Mouse (Mus musculus): ENCODE results near the gene Apol7c. TPM values are rescaled to one million over a fixed set of nuclear protein-coding genes. Genes with fewer than 3 reads are reported as not detected.
"Not testable (repeated sequence)": the region's sequence is repeated elsewhere in the genome, so short reads cannot be mapped to it uniquely, and the experiment has no call there.

Apol7c gene
- 10.0 and 13.6 TPM in 2 replicates for polyA plus RNA-seq (2012; rRNA removed)

DNA sequence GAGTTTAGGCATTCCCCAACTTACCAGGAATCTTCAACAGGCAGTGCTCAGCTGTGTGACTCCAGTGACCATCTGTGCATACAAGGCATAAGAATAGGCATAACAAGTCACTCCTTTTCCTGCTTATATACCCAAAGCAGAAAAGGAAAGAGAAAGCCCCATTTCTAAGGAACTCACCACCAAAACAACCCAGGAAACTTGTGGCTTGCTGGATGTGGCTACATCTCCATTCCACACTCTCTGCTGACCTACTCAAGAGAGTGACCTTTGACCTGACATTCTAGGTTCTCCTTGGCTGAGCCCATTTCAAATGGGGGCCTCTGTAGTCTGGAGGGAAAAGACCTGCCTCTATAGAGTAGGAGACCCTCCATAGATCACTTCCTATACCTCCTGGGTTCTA lies at the start of gene Apol7c:
Gene Apol7c, minus strand, starts transcription at position 101 of the 400 bp plus-strand sequence.
- Histone ChIP-seq H3K4me1 (replicated peaks; ENCODE audit: control insufficient read depth, insufficient read depth, low read length) (no peaks in the 10 kb centered on the region), H3K36me3 (ENCODE audit: control insufficient read depth, insufficient read depth, low read length) (no peaks in the 10 kb centered on the region), H3K27me3 (ENCODE audit: control insufficient read depth, insufficient read depth, low read length) (no peaks in the 10 kb centered on the region), H3K27ac (ENCODE audit: control insufficient read depth, insufficient read depth, low read length) (no peak within 1 kb of the TSS), H3K4me3 (ENCODE audit: control insufficient read depth, insufficient read depth, low read length) (no peak within 1 kb of the TSS)
- TF ChIP-seq POLR2A (IDR thresholded peaks at IDR 0.05; ENCODE audit: control insufficient read depth, extremely low read depth, insufficient read depth, low read length, poor library complexity) (no peak), CTCF (IDR thresholded peaks at IDR 0.05; ENCODE audit: borderline replicate concordance, control insufficient read depth, extremely low read depth, insufficient read depth, low read length, poor library complexity) (no peak)
- no peak for DNase-seq

DNA sequence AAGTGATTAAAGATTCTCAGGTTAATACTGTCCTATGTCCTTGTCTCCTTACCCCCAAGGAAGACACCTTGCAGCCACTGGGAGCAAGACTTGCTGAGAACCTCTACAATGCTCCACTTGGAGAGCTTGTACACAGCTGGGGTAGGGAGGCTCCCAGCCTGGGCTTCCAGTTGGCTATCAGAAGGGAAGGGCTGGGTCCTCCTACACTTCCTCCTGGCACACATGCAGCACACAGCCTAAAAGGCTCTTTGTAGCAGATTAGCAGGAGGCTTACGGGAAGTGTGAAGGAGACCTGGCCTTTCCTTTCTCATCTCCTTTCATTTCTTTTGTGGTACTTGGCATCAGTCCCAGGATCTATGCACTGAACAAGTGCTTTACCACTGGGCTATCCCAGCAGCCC lies 48.6 kb upstream of the Apol7c start:
- no peak overlapping the region for H3K27ac ChIP-seq (ENCODE audit: control insufficient read depth, insufficient read depth, low read length)
- no peaks in the 10 kb centered on the region for H3K4me1 ChIP-seq (replicated peaks; ENCODE audit: control insufficient read depth, insufficient read depth, low read length)
- H3K27me3 ChIP-seq (ENCODE audit: control insufficient read depth, insufficient read depth, low read length), result no peaks in the 10 kb centered on the region
- no peak for DNase-seq
- H3K4me3 ChIP-seq (ENCODE audit: control insufficient read depth, insufficient read depth, low read length), result no peak overlapping the region
- TF ChIP-seq POLR2A (IDR thresholded peaks at IDR 0.05; ENCODE audit: control insufficient read depth, extremely low read depth, insufficient read depth, low read length, poor library complexity), result no peak
- 42% methylated on average over 1 of the region's 1 CpGs for WGBS
- no peaks in the 10 kb centered on the region for H3K36me3 ChIP-seq (ENCODE audit: control insufficient read depth, insufficient read depth, low read length)

DNA sequence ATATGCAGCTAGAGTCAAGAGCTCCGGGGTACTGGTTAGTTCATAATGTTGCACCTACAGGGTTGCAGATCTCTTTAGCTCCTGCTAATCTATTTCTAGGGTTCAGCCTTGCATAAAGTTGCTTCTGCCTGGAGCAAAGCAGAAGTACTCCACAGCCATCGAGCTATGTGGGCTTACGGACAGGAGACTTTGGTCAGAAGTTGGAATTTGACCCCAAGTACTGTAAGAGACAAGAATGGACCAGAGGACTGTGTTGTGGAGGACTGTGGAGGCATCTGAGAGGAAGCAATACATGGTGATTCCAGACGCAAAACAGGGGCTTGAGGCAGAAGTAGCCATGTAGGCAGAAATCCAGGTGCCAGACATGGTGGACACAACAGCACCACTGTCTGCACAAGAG lies 46.2 kb upstream of the Apol7c start:
- no peaks in the 10 kb centered on the region for H3K36me3 ChIP-seq (ENCODE audit: control insufficient read depth, insufficient read depth, low read length)
- 93% methylated on average over 4 of the region's 4 CpGs for WGBS
- no peak overlapping the region for H3K27ac ChIP-seq (ENCODE audit: control insufficient read depth, insufficient read depth, low read length)
- no peaks in the 10 kb centered on the region for H3K27me3 ChIP-seq (ENCODE audit: control insufficient read depth, insufficient read depth, low read length)
- H3K4me3 ChIP-seq (ENCODE audit: control insufficient read depth, insufficient read depth, low read length), result no peak overlapping the region
- no peak for DNase-seq
- no peaks in the 10 kb centered on the region for H3K4me1 ChIP-seq (replicated peaks; ENCODE audit: control insufficient read depth, insufficient read depth, low read length)
- TF ChIP-seq CTCF (IDR thresholded peaks at IDR 0.05; ENCODE audit: borderline replicate concordance, control insufficient read depth, extremely low read depth, insufficient read depth, low read length, poor library complexity) (no peak), POLR2A (IDR thresholded peaks at IDR 0.05; ENCODE audit: control insufficient read depth, extremely low read depth, insufficient read depth, low read length, poor library complexity) (no peak)

DNA sequence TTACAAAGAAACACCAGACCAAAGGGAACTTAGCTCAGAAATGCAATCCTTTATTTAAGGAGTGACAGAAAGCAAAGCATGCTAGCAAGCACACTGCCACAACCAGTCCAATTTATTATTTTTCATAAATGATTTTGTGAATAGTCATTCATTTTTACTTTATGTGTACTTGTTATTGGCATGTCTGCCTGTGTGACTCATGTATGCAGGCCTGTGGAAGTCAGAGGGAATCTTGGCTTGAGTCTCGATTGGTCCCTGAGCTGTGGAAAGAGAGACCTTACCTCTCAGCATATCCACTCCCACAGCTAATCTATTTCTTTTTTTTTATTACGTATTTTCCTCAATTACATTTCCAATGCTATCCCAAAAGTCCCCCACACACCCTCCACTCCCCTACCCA lies 45.7 kb upstream of the Apol7c start:
- DNase-seq, result no peak
- WGBS, result 100% methylated on average over 2 of the region's 2 CpGs
- TF ChIP-seq CTCF (IDR thresholded peaks at IDR 0.05; ENCODE audit: borderline replicate concordance, control insufficient read depth, extremely low read depth, insufficient read depth, low read length, poor library complexity) (no peak), POLR2A (IDR thresholded peaks at IDR 0.05; ENCODE audit: control insufficient read depth, extremely low read depth, insufficient read depth, low read length, poor library complexity) (no peak)
- Histone ChIP-seq H3K4me3 (ENCODE audit: control insufficient read depth, insufficient read depth, low read length) (no peak overlapping the region), H3K36me3 (ENCODE audit: control insufficient read depth, insufficient read depth, low read length) (no peaks in the 10 kb centered on the region), H3K27ac (ENCODE audit: control insufficient read depth, insufficient read depth, low read length) (no peak overlapping the region), H3K27me3 (ENCODE audit: control insufficient read depth, insufficient read depth, low read length) (no peaks in the 10 kb centered on the region), H3K4me1 (replicated peaks; ENCODE audit: control insufficient read depth, insufficient read depth, low read length) (no peaks in the 10 kb centered on the region)

DNA sequence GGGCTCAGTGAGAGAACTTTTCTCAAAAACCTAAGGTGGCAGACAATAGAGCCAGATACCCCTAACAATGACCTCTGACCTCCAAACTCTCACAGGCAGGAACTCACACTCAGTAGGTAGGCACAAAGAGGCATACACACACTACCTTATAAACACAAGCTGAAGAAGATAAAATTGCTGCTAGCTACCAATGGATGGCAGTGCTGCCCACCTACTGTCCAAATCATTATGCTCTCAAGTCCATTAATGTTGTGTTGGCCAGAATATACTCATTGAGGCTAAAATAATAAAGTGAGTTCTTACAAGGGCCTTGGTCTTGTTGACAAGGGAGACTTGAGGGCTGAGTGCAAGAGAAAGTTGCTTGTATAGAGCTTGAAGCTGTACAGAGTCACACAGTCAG lies 30.1 kb upstream of the Apol7c start:
- TF ChIP-seq CTCF (IDR thresholded peaks at IDR 0.05; ENCODE audit: borderline replicate concordance, control insufficient read depth, extremely low read depth, insufficient read depth, low read length, poor library complexity) (no peak), POLR2A (IDR thresholded peaks at IDR 0.05; ENCODE audit: control insufficient read depth, extremely low read depth, insufficient read depth, low read length, poor library complexity) (no peak)
- no peak for DNase-seq
- H3K4me3 ChIP-seq (ENCODE audit: control insufficient read depth, insufficient read depth, low read length), result no peak overlapping the region
- no peaks in the 10 kb centered on the region for H3K4me1 ChIP-seq (replicated peaks; ENCODE audit: control insufficient read depth, insufficient read depth, low read length)
- H3K27ac ChIP-seq (ENCODE audit: control insufficient read depth, insufficient read depth, low read length), result no peak overlapping the region
- no peaks in the 10 kb centered on the region for H3K27me3 ChIP-seq (ENCODE audit: control insufficient read depth, insufficient read depth, low read length)
- no peaks in the 10 kb centered on the region for H3K36me3 ChIP-seq (ENCODE audit: control insufficient read depth, insufficient read depth, low read length)

DNA sequence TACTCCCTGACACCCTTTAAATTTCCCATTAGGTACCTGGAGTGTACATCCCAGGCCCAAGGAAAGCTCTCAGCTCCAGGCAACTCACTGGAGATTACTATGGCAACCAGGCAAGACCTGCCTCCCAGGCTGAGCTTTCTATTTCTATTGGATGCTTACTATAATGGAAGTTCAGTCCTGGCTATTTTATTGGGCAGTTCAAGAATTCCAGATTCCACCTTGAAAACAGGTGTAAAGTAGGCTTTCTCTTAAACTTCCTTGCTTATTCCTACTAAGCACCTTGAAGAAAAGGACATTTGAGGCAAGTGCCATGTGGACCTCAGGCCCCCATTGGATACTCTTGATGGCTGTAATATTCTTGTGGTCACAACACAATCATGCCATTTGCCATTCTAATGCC lies 28.7 kb upstream of the Apol7c start, which contains the start of gene 1700025B11Rik:
Gene 1700025B11Rik, minus strand, starts transcription at position 101 of the 400 bp plus-strand sequence.
- H3K27ac ChIP-seq (ENCODE audit: control insufficient read depth, insufficient read depth, low read length), result no peak within 1 kb of the TSS
- no peaks in the 10 kb centered on the region for H3K36me3 ChIP-seq (ENCODE audit: control insufficient read depth, insufficient read depth, low read length)
- H3K4me3 ChIP-seq (ENCODE audit: control insufficient read depth, insufficient read depth, low read length), result no peak within 1 kb of the TSS
- TF ChIP-seq POLR2A (IDR thresholded peaks at IDR 0.05; ENCODE audit: control insufficient read depth, extremely low read depth, insufficient read depth, low read length, poor library complexity), result no peak
- TF ChIP-seq CTCF (IDR thresholded peaks at IDR 0.05; ENCODE audit: borderline replicate concordance, control insufficient read depth, extremely low read depth, insufficient read depth, low read length, poor library complexity), result no peak
- no peaks in the 10 kb centered on the region for H3K27me3 ChIP-seq (ENCODE audit: control insufficient read depth, insufficient read depth, low read length)
- no peaks in the 10 kb centered on the region for H3K4me1 ChIP-seq (replicated peaks; ENCODE audit: control insufficient read depth, insufficient read depth, low read length)
- no peak for DNase-seq

DNA sequence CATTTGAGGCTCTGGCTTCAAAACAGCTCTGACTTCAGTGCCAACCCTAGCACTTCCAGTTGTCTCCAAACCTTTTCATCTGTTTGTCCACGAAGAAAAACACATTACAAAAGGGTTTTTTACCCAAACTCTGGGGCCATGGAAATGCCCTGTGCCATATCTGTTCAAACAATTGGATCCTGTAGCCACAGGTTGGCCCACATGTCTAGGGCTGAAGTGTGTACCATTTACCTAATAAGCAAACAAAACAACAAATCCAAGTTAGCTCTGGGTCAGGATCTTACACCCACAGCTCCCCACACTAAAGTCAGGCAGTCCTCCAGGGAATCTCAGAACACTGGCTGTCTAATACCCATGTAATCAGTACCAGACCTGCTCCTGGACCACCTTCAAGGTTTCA lies 6.1 kb upstream of the Apol7c start:
- DNase-seq; H3K4me1 ChIP-seq (replicated peaks; ENCODE audit: control insufficient read depth, insufficient read depth, low read length); H3K27me3 ChIP-seq (ENCODE audit: control insufficient read depth, insufficient read depth, low read length); H3K36me3 ChIP-seq (ENCODE audit: control insufficient read depth, insufficient read depth, low read length); H3K27ac ChIP-seq (ENCODE audit: control insufficient read depth, insufficient read depth, low read length); H3K4me3 ChIP-seq (ENCODE audit: control insufficient read depth, insufficient read depth, low read length): not testable (repeated sequence)
- 51% methylated on average over 1 of the region's 1 CpGs for WGBS
